Comparison of ENCODE assay signal across 14 mouse cellular contexts in genomic region chr11:83786835-83787234, GRCm38 (mm10). TPM values are rescaled to one million over a fixed set of nuclear protein-coding genes. Genes with fewer than 3 reads are reported as not detected.
A peak's percentile ranks its signal among the peaks of the same experiment; 100 is the strongest.
DNase-seq lines count a peak whose midpoint lies in the region; ATAC-seq and TF ChIP-seq lines count a peak whose summit lies in the region.
"Had no signal": no experiment of that assay in that cellular context is flagged by ENCODE, and none has a peak within 500 bp of the region (broad histone marks: within the 10 kb centered on the region; RNA-seq: fewer than 3 reads in every experiment).

No protein-coding gene starts in this region.

- intact Hi-C loops in heart, adult 2 months (cut with DNase I) = loop anchor here (5.0 kb wide), 1 partner anchor 245 kb away; no protein-coding TSS in a partner anchor

- H3K9ac ChIP-seq in heart, adult 2 months (ENCODE audit: low read depth, low read length) = no peak overlapping the region
- H3K9ac ChIP-seq in forebrain, embryonic 15.5 days (replicated peaks) = no peak overlapping the region
- H3K9ac ChIP-seq in hindbrain, embryonic 14.5 days = no peak overlapping the region

- H3K36me3 ChIP-seq in heart, adult 2 months (ENCODE audit: control insufficient read depth, insufficient read depth, low read length) = no peaks in the 10 kb centered on the region
- H3K36me3 ChIP-seq in forebrain, embryonic 15.5 days = peaks cover 16% of the 10 kb centered on the region
- peaks cover 19% of the 10 kb centered on the region for H3K36me3 ChIP-seq in hindbrain, embryonic 14.5 days (replicated peaks; ENCODE audit: control insufficient read depth, insufficient read depth)

- no peak for TF ChIP-seq POLR2A in heart, adult 2 months (IDR thresholded peaks at IDR 0.05; ENCODE audit: insufficient read depth, low read depth, low read length)

- H3K9me3 ChIP-seq in forebrain, embryonic 15.5 days = no peaks in the 10 kb centered on the region
- H3K9me3 ChIP-seq in hindbrain, embryonic 14.5 days (ENCODE audit: control insufficient read depth, low read length) = no peaks in the 10 kb centered on the region

- no peak for ATAC-seq in forebrain, embryonic 15.5 days (replicated peaks)
- no peak for ATAC-seq in hindbrain, embryonic 14.5 days (ENCODE audit: low FRiP score)

- no peak for TF ChIP-seq CTCF in heart, adult 2 months (IDR thresholded peaks at IDR 0.05)

- whole genome bisulfite sequencing in heart, adult 2 months = 32% methylated on average over 4 of the region's 4 CpGs
- 87% methylated on average over 4 of the region's 4 CpGs for WGBS in forebrain, embryonic 15.5 days
- 77% methylated on average over 4 of the region's 4 CpGs for WGBS in hindbrain, embryonic 14.5 days

- TF ChIP-seq EP300 in heart, adult 2 months (IDR thresholded peaks at IDR 0.05; ENCODE audit: insufficient read depth, low read depth, low read length) = no peak

- H3K4me1 ChIP-seq in heart, adult 2 months (ENCODE audit: control insufficient read depth, insufficient read depth, low read length) = peaks cover 6% of the 10 kb centered on the region
- H3K4me1 ChIP-seq in forebrain, embryonic 15.5 days = no peaks in the 10 kb centered on the region
- H3K4me1 ChIP-seq in hindbrain, embryonic 14.5 days (replicated peaks; ENCODE audit: control insufficient read depth, insufficient read depth, low read length) = no peaks in the 10 kb centered on the region

- H3K79me2 ChIP-seq in heart, adult 2 months (replicated peaks; ENCODE audit: control insufficient read depth, insufficient read depth, low read length) = no peaks in the 10 kb centered on the region

- no peaks in the 10 kb centered on the region for H3K27me3 ChIP-seq in heart, adult 2 months (ENCODE audit: control insufficient read depth, insufficient read depth, low read length)
- no peaks in the 10 kb centered on the region for H3K27me3 ChIP-seq in forebrain, embryonic 15.5 days
- H3K27me3 ChIP-seq in hindbrain, embryonic 14.5 days (ENCODE audit: control insufficient read depth, insufficient read depth, low read length) = no peaks in the 10 kb centered on the region

- DNase-seq in gastrocnemius, adult 18-20 months (ENCODE audit: low spot score) = peak; percentile 6
- DNase-seq in gastrocnemius, adult 8-10 months (ENCODE audit: low spot score in 2 of 2) = no peak
- peak; percentile 46 to 66 for DNase-seq in heart, adult 2 months
- DNase-seq in kidney, adult 8-10 months = peak; percentile 80 to 84
- DNase-seq in lung, postnatal 10 days = peak; percentile 64
- DNase-seq in hindbrain, embryonic 14.5 days (ENCODE audit: low spot score) = no peak
- DNase-seq in cerebellum, postnatal 14 days = no peak
- DNase-seq: cerebellum, adult 8-10 months had no signal

- H3K4me3 ChIP-seq in heart, adult 2 months = no peak overlapping the region
- no peak overlapping the region for H3K4me3 ChIP-seq in forebrain, embryonic 15.5 days
- no peak overlapping the region for H3K4me3 ChIP-seq in hindbrain, embryonic 14.5 days (replicated peaks; ENCODE audit: low read length)
- H3K4me3 ChIP-seq: erythroblast, embryonic 14.5 days had no signal

- peak overlapping the region; percentile 48 for H3K27ac ChIP-seq in heart, adult 2 months
- H3K27ac ChIP-seq in forebrain, embryonic 15.5 days (replicated peaks) = no peak overlapping the region
- H3K27ac ChIP-seq in hindbrain, embryonic 14.5 days = no peak overlapping the region
- H3K27ac ChIP-seq: macrophage had no signal

- H3K4me2 ChIP-seq in forebrain, embryonic 15.5 days (replicated peaks) = no peak overlapping the region
- H3K4me2 ChIP-seq in hindbrain, embryonic 14.5 days (replicated peaks) = no peak overlapping the region

RNA-seq across cellular contexts. Expression of gene Heatr6, which starts 33.3 kb away (rescaled TPM):
- 10 to 100 TPM in 1 of 2 experiments, 1 to 10 TPM in 1; 8.5 to 10.7 TPM for total RNA-seq in gastrocnemius, adult 18-20 months (2021)
- 1 to 10 TPM; 8.2 to 9.1 (median 8.6) TPM for total RNA-seq in gastrocnemius, adult 8-10 months (2022)
- total RNA-seq in heart, adult 2 months (2021) = 1 to 10 TPM; 6.3 TPM
- polyA plus RNA-seq in heart, adult 2 months (2012; rRNA removed) = 5.4 and 8.4 TPM in 2 replicates
- 42.4 TPM in 2 replicates for polyA plus RNA-seq in forebrain, embryonic 15.5 days (2015; fragmentation: Nextera tagmentation; extraction: Ambion mirVana)
- 29.1 and 33.3 TPM in 2 replicates for polyA plus RNA-seq in hindbrain, embryonic 14.5 days (2014; fragmentation: Nextera tagmentation; extraction: Ambion mirVana)

RNA-seq across cellular contexts. Expression of gene Wfdc21, which starts 40.1 kb away (rescaled TPM):
- under 1 TPM in 1 of 2 experiments, not detected in 1; 0.62 TPM for total RNA-seq in gastrocnemius, adult 18-20 months (2021)
- under 1 TPM in 1 of 4 experiments, not detected in 3; 0.79 TPM for total RNA-seq in gastrocnemius, adult 8-10 months (2022)
- total RNA-seq in heart, adult 2 months (2021) = not detected
- 1.3 and 2.8 TPM in 2 replicates for polyA plus RNA-seq in heart, adult 2 months (2012; rRNA removed)
- not detected in 2 replicates for polyA plus RNA-seq in forebrain, embryonic 15.5 days (2015; fragmentation: Nextera tagmentation; extraction: Ambion mirVana)
- polyA plus RNA-seq in hindbrain, embryonic 14.5 days (2014; fragmentation: Nextera tagmentation; extraction: Ambion mirVana) = not detected in 2 replicates
- total RNA-seq: left cerebral cortex, adult 8-10 months had no signal
- polyA plus RNA-seq: erythroblast, embryonic 14.5 days; hindbrain, embryonic 11.5 days; neural tube, embryonic 11.5 days had no signal

Comparison
In these comparisons a context has a peak if more than half of its experiments do, and no peak if none do; other contexts are left out.
1. DNase-seq: peak in gastrocnemius, adult 18-20 months (single experiment), heart, adult 2 months (2 of 2), kidney, adult 8-10 months (2 of 2) and lung, postnatal 10 days (single experiment); none in gastrocnemius, adult 8-10 months (0 of 2), hindbrain, embryonic 14.5 days (single experiment) and cerebellum, postnatal 14 days (0 of 2).